Mouse (Mus musculus): ENCODE data around the gene Gm3727. TPM values are rescaled to one million over a fixed set of nuclear protein-coding genes. Genes with fewer than 3 reads are reported as not detected.
"Not testable (repeated sequence)": the region's sequence is repeated elsewhere in the genome, so short reads cannot be mapped to it uniquely, and the experiment has no call there.

Gm3727 gene
- not detected for total RNA-seq (2021)
- long read RNA-seq, experiment 1: 0 reads
- long read RNA-seq, experiment 2: 0 reads

GRCm38 (mm10) chr14:7264614-7265013, at the start of gene Gm3727:
Gm3727 (minus strand) TSS chr14:7264714.
- DNase-seq; intact Hi-C loops (cut with DNase I; ENCODE audit: low total_unique reads): not testable (repeated sequence)

- intact Hi-C loops (cut with DNase I; ENCODE audit: low total_unique reads); DNase-seq: not testable (repeated sequence)
Observed at GRCm38 (mm10) chr14:7243498-7243897, 21.0 kb downstream of the Gm3727 start.

Other genes starting within 250 kb of the Gm3727 start
- gene Gm10406, start 237.3 kb downstream of the Gm3727 start, total RNA-seq (2021): under 1 TPM in 1 of 2 experiments, not detected in 1; 0.25 TPM
- not detected for gene Gm3685, start 219.7 kb downstream of the Gm3727 start, total RNA-seq (2021)
- under 1 TPM in 1 of 2 experiments, not detected in 1; 0.64 TPM for gene Gm3696, start 164.1 kb downstream of the Gm3727 start, total RNA-seq (2021)
- gene Gm6676, start 139.3 kb downstream of the Gm3727 start, total RNA-seq (2021): not detected
- gene Gm3512, start 90.2 kb downstream of the Gm3727 start, total RNA-seq (2021): under 1 TPM in 1 of 2 experiments, not detected in 1; 0.18 TPM
- not detected for gene Gm16434, start 70.2 kb downstream of the Gm3727 start, total RNA-seq (2021)
- gene Gm3739, start 50.3 kb upstream of the Gm3727 start, total RNA-seq (2021): under 1 TPM in 1 of 2 experiments, not detected in 1; 0.21 TPM
- gene Gm5797, start 67.7 kb upstream of the Gm3727 start, total RNA-seq (2021): not detected
- gene Gm8374, start 100.4 kb upstream of the Gm3727 start, total RNA-seq (2021): not detected
- not detected for gene Gm3755, start 186.2 kb upstream of the Gm3727 start, total RNA-seq (2021)
- not detected for gene Gm3752, start 219.0 kb upstream of the Gm3727 start, total RNA-seq (2021)

All from gastrocnemius, postnatal 14 days (tissue).